Mouse (Mus musculus): ENCODE data around the gene Cerkl.

DNA sequence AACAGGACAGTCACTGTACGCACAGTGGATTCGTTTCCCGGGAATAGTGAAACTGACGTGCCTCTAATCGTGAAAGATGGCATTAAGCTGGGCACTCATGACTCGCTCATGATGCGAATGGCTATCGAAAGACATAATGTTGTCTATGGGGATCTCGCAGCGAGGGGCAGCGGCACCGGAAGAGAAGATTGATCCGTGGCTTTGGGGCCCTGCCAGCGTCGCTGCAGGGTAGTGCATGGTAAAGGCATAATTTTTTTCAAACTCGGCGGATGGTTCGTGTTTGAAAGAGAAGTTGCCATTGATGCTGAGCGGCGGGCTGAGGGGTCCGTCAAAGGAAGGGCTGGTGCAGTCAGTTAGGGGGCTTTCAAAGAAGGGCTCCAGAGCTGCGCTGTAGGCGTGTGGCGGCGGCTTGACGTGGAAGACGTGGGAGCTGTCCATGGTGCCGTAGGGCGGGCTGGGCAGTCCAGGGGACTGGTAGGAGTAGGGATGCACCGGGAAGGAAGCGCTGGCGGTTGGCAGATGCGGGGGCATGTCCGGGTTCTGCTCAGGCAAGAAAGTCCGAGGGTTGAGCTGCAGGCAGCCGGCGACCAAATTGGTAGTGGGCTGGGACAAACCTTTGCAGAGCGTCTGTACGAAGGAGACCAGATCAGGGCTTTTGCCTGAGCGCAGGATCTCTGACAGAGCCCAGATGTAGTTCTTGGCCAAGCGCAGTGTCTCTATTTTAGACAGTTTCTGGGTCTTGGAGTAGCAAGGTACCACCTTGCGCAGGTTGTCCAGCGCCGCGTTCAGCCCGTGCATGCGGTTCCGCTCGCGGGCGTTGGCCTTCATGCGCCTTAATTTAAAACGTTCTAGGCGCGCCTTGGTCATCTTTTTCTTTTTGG, 2.4 kb downstream of the Cerkl start:
- TF ChIP-seq POLR2A (IDR thresholded peaks at IDR 0.05; ENCODE audit: extremely low read depth, insufficient read depth, low read length) (no peak), CTCF (IDR thresholded peaks at IDR 0.05; ENCODE audit: low read depth, low read length) (no peak)

All from liver, adult 2 months (tissue).